Mouse (Mus musculus) midbrain, embryonic 11.5 days (tissue): ENCODE measurements at regions not wholly inside any gene's neighbourhood (a gene's known extent, or its start where the extent isn't known, plus 50 kb on each side); places are given as distances from the start of the nearest gene placed in this dataset.

Experiments used
- ATAC-seq: fragments of 200-750 bp; cut with Nextera tagmentation; 2 replicates; pipeline ENCODE4 v1.8.0; 2017; ENCODE audit warnings: moderate TSS enrichment, moderate library complexity; ENCODE audit not compliant: low FRiP score
- DNase-seq: peaks from one replicate; pipeline ENCODE4 v3.0.0; 2015; ENCODE audit warnings: low spot score; ENCODE audit errors: missing footprints
- H3K27ac ChIP-seq: fragments of 300-500 bp; sonication (generic); 2 replicates; pipeline ENCODE4 v1.5.1; 2014; ENCODE audit warnings: low read depth, low read length
- H3K27me3 ChIP-seq: fragments of 300-500 bp; sonication (generic); 2 replicates; pipeline ENCODE4 v1.6.1; 2014; ENCODE audit warnings: mild to moderate bottlenecking, low read length, moderate library complexity, mixed read lengths; ENCODE audit not compliant: control insufficient read depth, insufficient read depth
- H3K36me3 ChIP-seq: fragments of 300-500 bp; sonication (generic); 2 replicates; pipeline ENCODE4 v1.6.1; 2014; ENCODE audit warnings: mild to moderate bottlenecking, low read length, moderate library complexity, mixed read lengths; ENCODE audit not compliant: control insufficient read depth, insufficient read depth
- H3K4me1 ChIP-seq: fragments of 300-500 bp; sonication (generic); 2 replicates; pipeline ENCODE4 v1.6.1; 2014; ENCODE audit warnings: low read length; ENCODE audit not compliant: control insufficient read depth, insufficient read depth
- H3K4me2 ChIP-seq: fragments of 300-500 bp; sonication (generic); 2 replicates; pipeline ENCODE4 v1.6.1; 2014; ENCODE audit warnings: mild to moderate bottlenecking, moderate library complexity
- H3K4me3 ChIP-seq: fragments of 300-500 bp; sonication (generic); 2 replicates; pipeline ENCODE4 v1.5.1; 2014; ENCODE audit warnings: low read depth, low read length
- H3K9ac ChIP-seq: fragments of 300-500 bp; sonication (generic); 2 replicates; pipeline ENCODE4 v1.6.1; 2014; ENCODE audit warnings: low read length
- H3K9me3 ChIP-seq: fragments of 300-500 bp; sonication (generic); 2 replicates; pipeline ENCODE4 v1.6.1; 2016; ENCODE audit warnings: low read length; ENCODE audit not compliant: control insufficient read depth
- WGBS: fragments of 180-500 bp; shearing (Covaris S2); extraction: QIAGEN DNeasy Blood & Tissue Kit; methylation state at CpG from one replicate; pipeline ENCODE4 v1.1.7; 2014; 5-methylcytosine and 5-hydroxymethylcytosine counted together

DNA sequence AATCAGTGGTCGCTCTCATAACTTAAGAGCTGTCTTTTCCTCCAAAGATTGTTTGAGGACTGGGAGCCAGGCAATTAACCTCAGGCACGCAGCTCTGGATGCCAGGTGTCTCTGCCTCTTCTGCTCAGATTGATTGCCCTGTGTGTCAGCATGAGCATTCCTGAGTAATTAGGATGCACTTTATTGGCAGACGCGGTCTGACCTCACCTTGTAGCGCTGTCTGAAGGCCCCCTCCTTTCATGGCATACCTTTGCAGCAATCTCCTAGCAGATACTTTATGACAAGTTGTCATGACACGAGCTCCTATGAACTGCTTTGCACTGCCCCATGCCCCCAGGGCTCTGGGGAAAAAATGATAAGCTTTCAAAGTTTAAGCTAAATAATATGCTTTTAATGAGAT is 114.1 kb upstream of the Eef1e1 start:
- 85% methylated on average over 6 of the region's 6 CpGs for WGBS
- ATAC-seq = no peak
- H3K27me3 ChIP-seq = no peaks in the 10 kb centered on the region
- H3K4me1 ChIP-seq = no peaks in the 10 kb centered on the region
- H3K27ac ChIP-seq = no peak overlapping the region
- no peaks in the 10 kb centered on the region for H3K9me3 ChIP-seq
- H3K4me2 ChIP-seq = no peak overlapping the region
- peak; percentile 57 for DNase-seq
- H3K4me3 ChIP-seq = no peak overlapping the region
- no peak overlapping the region for H3K9ac ChIP-seq
- H3K36me3 ChIP-seq = no peaks in the 10 kb centered on the region

DNA sequence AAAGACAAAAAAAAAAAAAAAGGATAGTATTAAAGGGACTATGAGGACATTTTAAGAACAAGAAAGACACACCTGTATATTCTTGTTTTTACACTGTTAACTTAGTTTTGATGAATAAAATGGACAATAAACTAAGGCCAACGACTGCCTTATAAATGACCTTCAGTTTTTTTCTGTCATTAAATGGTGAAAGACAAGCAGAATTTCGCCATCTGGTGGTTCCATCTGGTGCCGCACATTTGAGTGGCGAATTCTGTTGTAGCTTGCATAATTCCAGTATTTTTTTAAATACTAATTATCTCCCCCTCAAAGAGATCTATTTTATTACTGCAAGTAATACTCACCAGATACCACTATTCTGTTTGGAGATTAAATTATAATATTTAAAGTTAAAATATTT is 107.3 kb upstream of the Eef1e1 start:
- Histone ChIP-seq H3K27me3 (no peaks in the 10 kb centered on the region), H3K9ac (no peak overlapping the region), H3K4me3 (no peak overlapping the region), H3K36me3 (no peaks in the 10 kb centered on the region), H3K9me3 (no peaks in the 10 kb centered on the region), H3K4me2 (no peak overlapping the region), H3K27ac (no peak overlapping the region), H3K4me1 (no peaks in the 10 kb centered on the region)
- ATAC-seq = no peak
- DNase-seq = peak; percentile 86
- WGBS = 32% methylated on average over 4 of the region's 4 CpGs

GRCm38 (mm10) chr13:38760261-38760660 is 101.4 kb upstream of the Eef1e1 start:
- Histone ChIP-seq H3K9me3 (no peaks in the 10 kb centered on the region), H3K27me3 (no peaks in the 10 kb centered on the region), H3K4me3 (no peak overlapping the region), H3K36me3 (no peaks in the 10 kb centered on the region), H3K27ac (no peak overlapping the region), H3K4me1 (no peaks in the 10 kb centered on the region), H3K9ac (no peak overlapping the region), H3K4me2 (no peak overlapping the region)
- 86% methylated on average over 3 of the region's 3 CpGs for WGBS
- ATAC-seq (no peak), DNase-seq (peak; percentile 56)

DNA sequence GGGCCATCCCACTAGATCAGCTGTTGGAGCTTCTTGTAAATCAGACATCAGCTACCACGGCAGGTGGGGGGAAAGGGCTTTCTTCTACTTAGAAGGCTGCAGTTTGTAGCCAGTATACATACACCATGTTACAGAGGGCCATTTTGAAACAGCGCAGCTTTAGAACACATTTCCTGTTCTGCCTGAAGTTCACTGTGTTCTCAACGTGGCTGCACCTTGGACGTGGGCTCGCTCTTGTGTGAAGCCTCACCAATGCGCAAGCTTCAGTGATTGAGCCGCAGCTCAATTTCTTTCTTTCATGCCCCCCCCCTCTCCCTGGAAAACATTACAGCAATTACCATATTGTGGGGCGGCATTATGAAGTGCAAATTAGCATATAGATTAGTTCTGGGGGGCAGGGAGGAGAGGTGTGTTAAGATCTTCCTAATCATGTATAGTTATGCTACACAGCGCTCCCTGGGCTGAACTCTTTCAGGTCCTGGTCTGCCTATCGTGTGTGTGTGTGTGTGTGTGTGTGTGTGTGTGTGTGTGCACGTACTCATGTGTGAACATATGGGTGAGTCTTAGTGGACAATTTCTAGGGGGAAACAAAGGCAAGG is 97.9 kb upstream of the Eef1e1 start:
- ATAC-seq (no peak), DNase-seq (peak; percentile 82)
- Histone ChIP-seq H3K27me3 (no peaks in the 10 kb centered on the region), H3K27ac (no peak overlapping the region), H3K9ac (no peak overlapping the region), H3K4me1 (no peaks in the 10 kb centered on the region), H3K4me2 (no peak overlapping the region), H3K36me3 (no peaks in the 10 kb centered on the region), H3K4me3 (no peak overlapping the region), H3K9me3 (no peaks in the 10 kb centered on the region; the same call in 1 of the 2 replicates)
- 76% methylated on average over 11 of the region's 11 CpGs for WGBS

DNA sequence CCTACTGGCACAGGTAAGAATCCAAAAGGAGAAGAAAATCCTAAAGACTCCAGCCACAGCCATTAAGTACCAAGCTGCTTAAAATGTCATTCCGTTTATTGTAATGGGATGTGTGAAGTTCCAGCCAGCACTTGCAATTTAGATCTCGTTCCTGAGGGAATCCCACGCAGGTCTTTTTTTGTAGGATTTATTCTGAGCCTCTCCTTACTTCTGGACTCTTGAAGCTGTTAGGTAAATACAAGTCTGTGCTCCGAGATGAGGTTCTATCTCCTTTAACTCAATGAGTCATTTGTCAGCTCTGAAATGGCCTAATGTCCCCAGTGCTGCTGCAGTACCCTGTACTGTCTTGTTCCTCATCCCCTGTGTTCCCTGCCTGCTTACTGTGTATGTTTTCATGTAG is 94.9 kb upstream of the Eef1e1 start:
- no peak for DNase-seq
- Histone ChIP-seq H3K9ac (no peak overlapping the region), H3K4me3 (no peak overlapping the region), H3K36me3 (no peaks in the 10 kb centered on the region), H3K27ac (no peak overlapping the region), H3K9me3 (no peaks in the 10 kb centered on the region; the same call in 1 of the 2 replicates), H3K27me3 (no peaks in the 10 kb centered on the region), H3K4me1 (no peaks in the 10 kb centered on the region), H3K4me2 (no peak overlapping the region)
- 82% methylated on average over 4 of the region's 4 CpGs for WGBS
- ATAC-seq = no peak

DNA sequence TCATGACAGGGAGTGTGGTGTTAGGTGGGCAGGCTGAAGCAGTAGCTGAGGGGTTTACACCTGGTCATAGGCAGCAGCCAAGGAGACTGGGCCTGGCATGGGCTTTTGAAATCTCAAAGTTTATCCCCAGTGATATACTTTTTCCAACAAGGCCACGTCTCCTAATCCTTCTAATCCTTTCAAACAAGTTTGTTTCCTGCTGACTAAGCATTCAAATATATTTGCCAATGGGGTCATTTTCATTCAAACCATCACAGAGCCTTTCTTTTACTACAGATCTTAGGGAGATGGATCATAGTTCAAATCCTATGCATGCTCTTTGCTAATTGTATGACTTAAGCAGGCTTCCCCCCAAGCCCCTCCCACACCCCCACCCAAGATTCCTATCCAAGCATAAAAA is 93.0 kb upstream of the Eef1e1 start:
- Histone ChIP-seq H3K4me3 (no peak overlapping the region), H3K36me3 (no peaks in the 10 kb centered on the region), H3K9ac (no peak overlapping the region), H3K27me3 (no peaks in the 10 kb centered on the region), H3K27ac (no peak overlapping the region), H3K4me2 (no peak overlapping the region), H3K9me3 (no peaks in the 10 kb centered on the region; the same call in 1 of the 2 replicates), H3K4me1 (no peaks in the 10 kb centered on the region)
- no peak for DNase-seq
- ATAC-seq = no peak
- 75% methylated on average over 1 of the region's 1 CpGs for WGBS

DNA sequence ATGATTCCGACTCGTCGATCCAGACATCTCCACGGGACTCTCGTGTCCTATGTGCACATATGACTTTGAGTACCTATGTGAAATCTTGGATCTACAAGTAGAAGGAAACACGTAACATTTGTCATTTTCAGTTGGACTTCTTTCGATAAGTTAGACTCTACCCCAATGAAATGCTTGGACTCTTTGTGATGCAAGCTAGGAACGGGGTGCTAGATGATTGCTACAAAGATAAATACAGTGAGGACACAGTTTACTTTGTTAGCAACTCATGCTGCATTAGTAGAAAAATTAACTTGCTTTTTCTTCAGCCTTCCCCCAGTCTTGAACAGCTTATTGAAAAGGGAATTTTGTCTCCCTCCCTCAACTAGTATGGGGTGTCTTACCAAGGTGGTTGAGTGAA is 81.2 kb upstream of the Eef1e1 start:
- 95% methylated on average over 8 of the region's 8 CpGs for WGBS
- no peak overlapping the region for H3K9ac ChIP-seq
- no peaks in the 10 kb centered on the region for H3K27me3 ChIP-seq
- no peaks in the 10 kb centered on the region for H3K9me3 ChIP-seq
- H3K36me3 ChIP-seq = no peaks in the 10 kb centered on the region
- DNase-seq (no peak), ATAC-seq (no peak)
- no peak overlapping the region for H3K4me3 ChIP-seq
- no peak overlapping the region for H3K27ac ChIP-seq
- H3K4me1 ChIP-seq = no peaks in the 10 kb centered on the region
- H3K4me2 ChIP-seq = no peak overlapping the region

- Histone ChIP-seq H3K4me1 (no peaks in the 10 kb centered on the region), H3K4me3 (no peak overlapping the region), H3K27ac (no peak overlapping the region), H3K36me3 (no peaks in the 10 kb centered on the region), H3K9ac (no peak overlapping the region), H3K27me3 (no peaks in the 10 kb centered on the region), H3K9me3 (no peaks in the 10 kb centered on the region), H3K4me2 (no peak overlapping the region)
- no peak for ATAC-seq
- DNase-seq = no peak
- WGBS = 95% methylated on average over 4 of the region's 4 CpGs
These were observed 77.6 kb upstream of the Eef1e1 start for GRCm38 (mm10) chr13:38736361-38737035.

DNA sequence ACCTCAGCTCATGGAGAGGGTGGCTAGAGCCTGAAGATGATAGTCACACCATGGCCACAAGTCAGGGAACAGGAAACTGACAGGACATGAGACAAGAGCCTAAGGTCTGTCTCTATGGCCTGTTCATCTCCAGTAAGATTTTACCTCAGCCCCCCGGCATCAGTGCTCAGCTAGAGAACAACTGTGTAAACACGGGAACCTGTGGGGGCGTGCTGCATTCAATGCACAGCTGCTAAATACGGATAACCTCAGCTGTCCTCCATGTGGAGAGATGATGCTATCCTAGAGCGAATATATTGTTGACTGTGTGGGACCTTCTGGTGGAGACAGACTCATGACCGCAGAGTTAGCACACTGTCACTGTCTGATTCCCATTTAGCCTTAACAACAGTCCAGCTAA is 76.4 kb upstream of the Eef1e1 start:
- H3K36me3 ChIP-seq = no peaks in the 10 kb centered on the region
- no peak for DNase-seq

More for the DNA sequence above, 76.4 kb upstream of the Eef1e1 start:
- no peak for ATAC-seq
- Histone ChIP-seq H3K4me3 (no peak overlapping the region), H3K4me2 (no peak overlapping the region), H3K9me3 (no peaks in the 10 kb centered on the region), H3K27ac (no peak overlapping the region), H3K27me3 (no peaks in the 10 kb centered on the region), H3K9ac (no peak overlapping the region), H3K4me1 (no peaks in the 10 kb centered on the region)
- 82% methylated on average over 6 of the region's 6 CpGs for WGBS
